Mouse (Mus musculus) liver, embryonic 14.5 days (tissue): Measurements from ENCODE around the gene Alyref2. TPM values are rescaled to one million over a fixed set of nuclear protein-coding genes. Genes with fewer than 3 reads are reported as not detected.
"Not testable (repeated sequence)": the region's sequence is repeated elsewhere in the genome, so short reads cannot be mapped to it uniquely, and the experiment has no call there.

Experiments
- ATAC-seq: fragments of 200-750 bp; cut with Nextera tagmentation; 2 replicates; pipeline ENCODE4 v1.8.0; 2017; ENCODE audit warnings: moderate number of reproducible peaks, mild to moderate bottlenecking, moderate library complexity; ENCODE audit not compliant: insufficient read depth
- DNase-seq, 3 experiments: peaks; one replicate each; pipeline ENCODE4 v3.0.0-alpha.2; 2012 to 2013; ENCODE audit warnings: low read depth in 3 of 3, low spot score in 3 of 3
- H3K27ac ChIP-seq: fragments of 300-500 bp; sonication (generic); 2 replicates; pipeline ENCODE4 v1.5.1; 2014; ENCODE audit warnings: moderate library complexity, mild to moderate bottlenecking, control low read depth, inconsistent platforms
- H3K27me3 ChIP-seq: fragments of 300-500 bp; sonication (generic); 2 replicates; pipeline ENCODE4 v1.6.1; 2014; ENCODE audit warnings: mild to moderate bottlenecking, low read length, moderate library complexity; ENCODE audit not compliant: control insufficient read depth, insufficient read depth
- H3K36me3 ChIP-seq: fragments of 300-500 bp; sonication (generic); replicated peaks from 2 replicates; pipeline ENCODE4 v1.6.1; 2014; ENCODE audit warnings: low read depth; ENCODE audit not compliant: control insufficient read depth, insufficient read depth
- H3K4me1 ChIP-seq, 2 experiments: fragments of 200-500 bp in 1 of 2; fragments of 300-500 bp in 1 of 2; sonication (generic) in 1 of 2; replicated peaks; 2 replicates each; pipeline ENCODE4 v1.6.1; 2012 to 2014; ENCODE audit warnings: antibody characterized with exemption in 1 of 2, inconsistent platforms in 1 of 2, low read length in 1 of 2; ENCODE audit not compliant: control insufficient read depth in 2 of 2, insufficient read depth in 2 of 2
- H3K4me2 ChIP-seq: fragments of 300-500 bp; sonication (generic); 2 replicates; pipeline ENCODE4 v1.6.1; 2014; ENCODE audit warnings: low read depth, mild to moderate bottlenecking, control low read depth, moderate library complexity
- H3K4me3 ChIP-seq, 2 experiments: fragments of 200-500 bp in 1 of 2; fragments of 300-500 bp in 1 of 2; sonication (generic) in 1 of 2; 2 replicates each; pipeline ENCODE4 v1.5.1; 2012 to 2014; ENCODE audit warnings: low read depth in 2 of 2, low read length in 2 of 2, mild to moderate bottlenecking in 2 of 2, control low read depth in 1 of 2, inconsistent platforms in 1 of 2, moderate library complexity in 1 of 2; ENCODE audit not compliant: insufficient read depth in 1 of 2
- H3K9ac ChIP-seq: fragments of 300-500 bp; sonication (generic); replicated peaks from 2 replicates; pipeline ENCODE4 v1.6.1; 2014; ENCODE audit warnings: mild to moderate bottlenecking, control low read depth, moderate library complexity
- H3K9me3 ChIP-seq: fragments of 300-500 bp; sonication (generic); 2 replicates; pipeline ENCODE4 v1.6.1; 2016; ENCODE audit warnings: low read length, mixed read lengths; ENCODE audit not compliant: control insufficient read depth
- CTCF ChIP-seq: IDR thresholded peaks from 2 replicates; pipeline ENCODE4 v1.5.1; 2016; ENCODE audit warnings: antibody characterized with exemption, low read depth, control low read depth
- EP300 ChIP-seq: IDR thresholded peaks from 2 replicates; pipeline ENCODE4 v1.6.1; 2016; ENCODE audit warnings: antibody characterized with exemption, low read depth
- whole genome bisulfite sequencing: fragments of 180-500 bp; shearing (Covaris S2); extraction: QIAGEN DNeasy Blood & Tissue Kit; methylation state at CpG from one replicate; pipeline ENCODE4 v1.1.7; 2014; ENCODE audit not compliant: insufficient replicate concordance; 5-methylcytosine and 5-hydroxymethylcytosine counted together
- polyA plus RNA-seq, 2 experiments: library from polyadenylated mRNA; depleted of rRNA in 1 of 2; stranded (reverse) in 1 of 2; unstranded in 1 of 2; fragments of >200 nt; fragmentation: Nextera tagmentation in 1 of 2; extraction: Ambion mirVana in 1 of 2; gene quantifications; 2 replicates each; pipeline versions ENCODE4 v1.2.1 to v1.2.3; 2012 to 2014

Alyref2 gene
- polyA plus RNA-seq, 2 experiments: 2.5 to 2.9 TPM

DNA sequence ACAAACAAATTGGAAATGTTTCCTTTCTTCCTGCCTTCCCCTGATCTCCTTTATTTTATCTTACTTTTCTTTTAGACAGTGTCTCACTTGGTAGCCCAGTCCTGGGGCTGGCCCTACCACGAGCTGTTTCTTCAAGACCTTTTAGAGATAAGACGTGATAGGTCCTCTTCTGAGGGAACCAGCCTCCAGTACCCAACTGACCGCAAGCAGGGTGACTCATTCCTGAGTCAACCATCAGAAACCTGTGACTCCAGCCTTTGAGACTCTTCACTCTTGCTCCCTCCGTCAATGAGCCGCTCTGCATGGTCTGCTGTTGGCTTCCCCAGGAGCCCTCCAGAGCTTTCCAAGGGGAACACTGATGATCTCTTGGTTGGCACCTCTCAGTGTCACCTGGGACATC, 32.4 kb upstream of the Alyref2 start:
- Histone ChIP-seq H3K36me3 (no peaks in the 10 kb centered on the region), H3K4me3 (no peak overlapping the region), H3K9ac (no peak overlapping the region), H3K4me1 (no peaks in the 10 kb centered on the region), H3K4me2 (no peak overlapping the region), H3K27me3 (no peaks in the 10 kb centered on the region), H3K9me3 (no peaks in the 10 kb centered on the region), H3K27ac (no peak overlapping the region)
- TF ChIP-seq EP300: no peak
- no peak for ATAC-seq
- 35% methylated on average over 5 of the region's 5 CpGs for WGBS
- DNase-seq: no peak

- Histone ChIP-seq H3K4me1 (no peaks in the 10 kb centered on the region), H3K9me3 (no peaks in the 10 kb centered on the region), H3K4me3 (no peak overlapping the region), H3K9ac (no peak overlapping the region), H3K36me3 (no peaks in the 10 kb centered on the region), H3K27ac (no peak overlapping the region), H3K27me3 (no peaks in the 10 kb centered on the region), H3K4me2 (no peak overlapping the region)
- DNase-seq: no peak
- 45% methylated on average over 1 of the region's 1 CpGs for WGBS
- TF ChIP-seq EP300 (no peak), CTCF (no peak)
- ATAC-seq: no peak
These were observed 31.8 kb upstream of the Alyref2 start for GRCm38 (mm10) chr1:171471452-171471851.

GRCm38 (mm10) chr1:171471941-171472340, 31.3 kb upstream of the Alyref2 start:
- H3K4me2 ChIP-seq, H3K27me3 ChIP-seq, H3K27ac ChIP-seq, H3K4me3 ChIP-seq, DNase-seq, H3K9ac ChIP-seq, H3K36me3 ChIP-seq, H3K9me3 ChIP-seq, ATAC-seq, H3K4me1 ChIP-seq: not testable (repeated sequence)
- WGBS: 77% methylated on average over 6 of the region's 8 CpGs

DNA sequence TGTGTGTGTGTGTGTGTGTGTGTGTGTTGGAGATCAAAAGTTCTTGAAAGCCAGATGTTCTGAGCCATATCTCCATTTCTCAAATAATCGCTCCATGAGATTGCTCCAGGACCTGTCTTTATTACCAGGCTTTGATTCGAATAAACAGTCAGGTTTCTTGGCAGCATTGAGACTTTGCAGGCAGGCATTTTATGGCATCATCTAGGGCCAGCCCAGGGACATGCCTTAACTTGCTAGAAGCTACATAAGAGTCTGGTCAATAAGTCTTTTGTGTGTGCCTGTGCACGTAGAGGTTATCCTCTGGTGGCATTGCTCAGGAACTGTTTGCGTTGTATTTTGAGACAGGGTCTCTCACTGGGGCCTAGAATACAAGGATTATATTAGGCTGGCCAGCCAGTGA, 29.8 kb upstream of the Alyref2 start:
- Histone ChIP-seq H3K4me2 (no peak overlapping the region), H3K27me3 (no peaks in the 10 kb centered on the region), H3K36me3 (no peaks in the 10 kb centered on the region), H3K4me3 (no peak overlapping the region), H3K9ac (no peak overlapping the region), H3K9me3 (no peaks in the 10 kb centered on the region), H3K4me1 (no peaks in the 10 kb centered on the region; a peak in 1 of 4 replicates), H3K27ac (no peak overlapping the region)
- no peak for TF ChIP-seq EP300
- no peak for TF ChIP-seq CTCF
- no peak for ATAC-seq
- 65% methylated on average over 4 of the region's 4 CpGs for WGBS
- no peak for DNase-seq

DNA sequence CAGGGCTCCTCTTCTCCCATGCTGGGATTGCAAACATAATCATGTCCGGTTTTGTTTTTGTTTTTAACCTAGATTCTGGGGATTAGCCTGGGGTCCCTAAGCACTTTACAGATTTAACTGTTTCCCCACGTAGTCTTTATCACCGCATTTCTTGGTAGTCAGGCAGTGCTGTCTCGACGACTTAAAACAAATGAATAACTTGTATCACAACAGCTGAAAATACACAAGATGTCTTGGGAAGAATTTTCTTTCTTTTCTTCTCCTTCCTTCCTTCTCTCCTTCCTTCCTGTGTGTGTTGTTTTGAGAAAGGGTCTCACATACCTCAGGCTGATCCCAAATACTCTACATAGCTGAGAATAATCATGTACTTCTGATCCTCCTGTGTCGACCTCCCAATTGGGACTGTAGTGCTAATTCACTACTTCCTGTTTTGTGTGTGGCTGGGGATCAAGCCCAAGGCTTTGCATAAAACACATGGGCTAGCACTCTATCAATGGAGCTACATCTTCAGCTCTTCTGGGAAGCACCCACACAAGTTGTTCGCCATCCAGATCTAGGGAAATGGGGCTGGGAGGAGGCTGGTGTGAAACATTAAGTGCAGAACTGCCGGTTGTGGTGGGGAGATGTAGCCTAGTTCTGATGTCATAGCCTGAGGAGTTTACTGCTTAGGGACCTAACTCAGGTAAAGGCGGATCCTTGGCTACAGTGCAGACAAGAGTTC, 29.2 kb upstream of the Alyref2 start:
- Histone ChIP-seq H3K27me3 (no peaks in the 10 kb centered on the region), H3K4me2 (no peak overlapping the region), H3K4me1 (no peaks in the 10 kb centered on the region; a peak in 1 of 4 replicates), H3K4me3 (no peak overlapping the region), H3K9me3 (no peaks in the 10 kb centered on the region), H3K9ac (no peak overlapping the region), H3K27ac (no peak overlapping the region), H3K36me3 (no peaks in the 10 kb centered on the region)
- no peak for TF ChIP-seq CTCF
- TF ChIP-seq EP300: no peak
- DNase-seq: no peak
- ATAC-seq: no peak
- WGBS: 45% methylated on average over 9 of the region's 9 CpGs
